Mouse (Mus musculus): ENCODE measurements around the gene Ing1.
"Not testable (repeated sequence)": the region's sequence is repeated elsewhere in the genome, so short reads cannot be mapped to it uniquely, and the experiment has no call there.

The Ing1 gene

GRCm38 (mm10) chr8:11550281-11550948, 5.0 kb upstream of the Ing1 start, which contains the start of gene Cars2:
TSS of gene Cars2 (minus strand) at chr8:11550783.
- peak; percentile 62 for DNase-seq (ENCODE audit: low read depth, low spot score)

- not testable (repeated sequence) for DNase-seq (ENCODE audit: low read depth, low spot score)
These were observed 3.9 kb upstream of the Ing1 start for GRCm38 (mm10) chr8:11551497-11551896.

- no peak for DNase-seq (ENCODE audit: low read depth, low spot score)
These were observed 3.0 kb upstream of the Ing1 start for GRCm38 (mm10) chr8:11552390-11552789.

GRCm38 (mm10) chr8:11555720-11556591, 585 bp downstream of the Ing1 start:
- peak; percentile 99 for DNase-seq (ENCODE audit: low read depth, low spot score)

GRCm38 (mm10) chr8:11556691-11557423, 1.5 kb downstream of the Ing1 start:
- peak; percentile 19 for DNase-seq (ENCODE audit: low read depth, low spot score)

GRCm38 (mm10) chr8:11557424-11557767, 2.0 kb downstream of the Ing1 start:
- no peak for DNase-seq (ENCODE audit: low read depth, low spot score)

- DNase-seq (ENCODE audit: low read depth, low spot score) = peak; percentile 94
These were observed 2.6 kb downstream of the Ing1 start for GRCm38 (mm10) chr8:11557768-11558629.

GRCm38 (mm10) chr8:11559511-11559910, 4.1 kb downstream of the Ing1 start:
- no peak for DNase-seq (ENCODE audit: low read depth, low spot score)

GRCm38 (mm10) chr8:11560220-11560619, 4.8 kb downstream of the Ing1 start:
- DNase-seq (ENCODE audit: low read depth, low spot score) = no peak

GRCm38 (mm10) chr8:11564236-11564635, 8.9 kb downstream of the Ing1 start:
- no peak for DNase-seq (ENCODE audit: low read depth, low spot score)

GRCm38 (mm10) chr8:11564721-11565120, 9.3 kb downstream of the Ing1 start:
- no peak for DNase-seq (ENCODE audit: low read depth, low spot score)

- DNase-seq (ENCODE audit: low read depth, low spot score) = not testable (repeated sequence)
These were observed 12.8 kb downstream of the Ing1 start for GRCm38 (mm10) chr8:11568193-11568592.

- no peak for DNase-seq (ENCODE audit: low read depth, low spot score)
These were observed 14.1 kb downstream of the Ing1 start for GRCm38 (mm10) chr8:11569260-11570097.

GRCm38 (mm10) chr8:11570742-11571141, 15.4 kb downstream of the Ing1 start:
- no peak for DNase-seq (ENCODE audit: low read depth, low spot score)

- DNase-seq (ENCODE audit: low read depth, low spot score) = no peak
These were observed 16.6 kb downstream of the Ing1 start for GRCm38 (mm10) chr8:11571950-11572349.

GRCm38 (mm10) chr8:11572428-11572827, 17.1 kb downstream of the Ing1 start:
- DNase-seq (ENCODE audit: low read depth, low spot score) = no peak

GRCm38 (mm10) chr8:11574911-11575603, 19.7 kb downstream of the Ing1 start:
- no peak for DNase-seq (ENCODE audit: low read depth, low spot score)

GRCm38 (mm10) chr8:11575604-11576384, 20.4 kb downstream of the Ing1 start:
- DNase-seq (ENCODE audit: low read depth, low spot score) = no peak

All from retina, postnatal 7 days (tissue).